Mouse (Mus musculus) heart, embryonic 14.5 days (tissue): ENCODE measurements around the gene BC107364. TPM values are rescaled to one million over a fixed set of nuclear protein-coding genes. Genes with fewer than 3 reads are reported as not detected.
A peak's percentile ranks its signal among the peaks of the same experiment; 100 is the strongest.
"Not testable (repeated sequence)": the region's sequence is repeated elsewhere in the genome, so short reads cannot be mapped to it uniquely, and the experiment has no call there.

ENCODE experiments used
- ATAC-seq: fragments of 200-750 bp; cut with Nextera tagmentation; 2 replicates; pipeline ENCODE4 v1.8.0; 2017; ENCODE audit warnings: low read depth, moderate TSS enrichment; ENCODE audit not compliant: insufficient number of reproducible peaks, insufficient read depth, low FRiP score
- H3K27ac ChIP-seq, 2 experiments: fragments of 200-500 bp in 1 of 2; fragments of 300-500 bp in 1 of 2; sonication (generic) in 1 of 2; replicated peaks in 1 of 2; 2 replicates each; pipeline ENCODE4 v1.5.1; 2012 to 2014; ENCODE audit warnings: low read depth in 2 of 2, low read length in 2 of 2, control low read depth in 1 of 2, mild to moderate bottlenecking in 1 of 2, mixed read lengths in 1 of 2; ENCODE audit not compliant: control insufficient read depth in 1 of 2, insufficient read depth in 1 of 2
- H3K27me3 ChIP-seq: fragments of 300-500 bp; sonication (generic); 2 replicates; pipeline ENCODE4 v1.6.1; 2014; ENCODE audit warnings: mild to moderate bottlenecking, low read length, control low read depth; ENCODE audit not compliant: control insufficient read depth, insufficient read depth
- H3K36me3 ChIP-seq: fragments of 300-500 bp; sonication (generic); 2 replicates; pipeline ENCODE4 v1.6.1; 2014; ENCODE audit warnings: mild to moderate bottlenecking, control low read depth, low read length, mixed read lengths; ENCODE audit not compliant: control insufficient read depth, insufficient read depth
- H3K4me1 ChIP-seq, 2 experiments: fragments of 200-500 bp in 1 of 2; fragments of 300-500 bp in 1 of 2; sonication (generic) in 1 of 2; 2 replicates each; pipeline ENCODE4 v1.6.1; 2012 to 2014; ENCODE audit warnings: low read length in 2 of 2, control low read depth in 1 of 2, mixed read lengths in 1 of 2; ENCODE audit not compliant: control insufficient read depth in 2 of 2, insufficient read depth in 2 of 2
- H3K4me2 ChIP-seq: fragments of 300-500 bp; sonication (generic); 2 replicates; pipeline ENCODE4 v1.6.1; 2014; ENCODE audit warnings: mild to moderate bottlenecking, low read length
- H3K4me3 ChIP-seq, 2 experiments: fragments of 200-500 bp in 1 of 2; fragments of 300-500 bp in 1 of 2; sonication (generic) in 1 of 2; 2 replicates each; pipeline ENCODE4 v1.5.1; 2012 to 2014; ENCODE audit warnings: low read length in 2 of 2, mild to moderate bottlenecking in 2 of 2, control low read depth in 1 of 2, low read depth in 1 of 2, moderate library complexity in 1 of 2; ENCODE audit not compliant: control insufficient read depth in 1 of 2, insufficient read depth in 1 of 2
- H3K9ac ChIP-seq: fragments of 300-500 bp; sonication (generic); 2 replicates; pipeline ENCODE4 v1.6.1; 2014; ENCODE audit warnings: mild to moderate bottlenecking, low read length
- H3K9me3 ChIP-seq: fragments of 300-500 bp; sonication (generic); 2 replicates; pipeline ENCODE4 v1.6.1; 2016; ENCODE audit warnings: low read length, control low read depth; ENCODE audit not compliant: control insufficient read depth
- WGBS: fragments of 180-500 bp; shearing (Covaris S2); extraction: QIAGEN DNeasy Blood & Tissue Kit; methylation state at CpG from one replicate; pipeline ENCODE4 v1.1.7; 2014; 5-methylcytosine and 5-hydroxymethylcytosine counted together
- polyA plus RNA-seq: library from polyadenylated mRNA; unstranded; fragments of >200 nt; fragmentation: Nextera tagmentation; extraction: Ambion mirVana; gene quantifications from 2 replicates; pipeline ENCODE4 v1.2.1, GENCODE M21; 2014

The BC107364 gene
- polyA plus RNA-seq, 1 experiment from 2014 or later, result 1.0 TPM

GRCm38 (mm10) chr3:96427761-96428462, 24.2 kb downstream of the BC107364 start:
- no peak overlapping the region for H3K9ac ChIP-seq
- H3K36me3 ChIP-seq, result no peaks in the 10 kb centered on the region
- H3K4me3 ChIP-seq, result peak overlapping the region; percentile 12 to 21; a peak in 3 of 4 replicates
- ATAC-seq, result no peak
- H3K9me3 ChIP-seq, result no peaks in the 10 kb centered on the region
- H3K4me2 ChIP-seq, result peak overlapping the region; percentile 48
- WGBS, result 5% methylated on average over 16 of the region's 16 CpGs
- H3K27me3 ChIP-seq, result peaks cover 16% of the 10 kb centered on the region
- peaks cover 0 to 3% of the 10 kb centered on the region in 2 experiments; a peak in 1 of 4 replicates for H3K4me1 ChIP-seq
- H3K27ac ChIP-seq, result no peak overlapping the region

- peaks cover 0 to 3% of the 10 kb centered on the region in 2 experiments; a peak in 1 of 4 replicates for H3K4me1 ChIP-seq
- no peak overlapping the region for H3K27ac ChIP-seq
- H3K4me2 ChIP-seq, result peak overlapping the region; percentile 48
- no peaks in the 10 kb centered on the region for H3K9me3 ChIP-seq
- 6% methylated on average over 4 of the region's 4 CpGs for WGBS
- ATAC-seq, result no peak
- peak overlapping the region; percentile 12 to 21; a peak in 3 of 4 replicates for H3K4me3 ChIP-seq
- peaks cover 20% of the 10 kb centered on the region for H3K27me3 ChIP-seq
- no peak overlapping the region for H3K9ac ChIP-seq
- no peaks in the 10 kb centered on the region for H3K36me3 ChIP-seq
Measured at GRCm38 (mm10) chr3:96427311-96427710, 24.8 kb downstream of the BC107364 start.

- ATAC-seq, result no peak
- Histone ChIP-seq H3K27ac (no peak overlapping the region), H3K4me2 (no peak overlapping the region), H3K4me1 (peaks cover 0 to 3% of the 10 kb centered on the region in 2 experiments; a peak in 1 of 4 replicates), H3K9me3 (no peaks in the 10 kb centered on the region), H3K36me3 (no peaks in the 10 kb centered on the region), H3K27me3 (peaks cover 24% of the 10 kb centered on the region), H3K4me3 (no peak overlapping the region), H3K9ac (no peak overlapping the region)
- WGBS, result 79% methylated on average over 4 of the region's 4 CpGs
Measured at GRCm38 (mm10) chr3:96426268-96426667, 25.8 kb downstream of the BC107364 start.

GRCm38 (mm10) chr3:96424447-96424846, 27.7 kb downstream of the BC107364 start:
- 23% methylated on average over 4 of the region's 4 CpGs for WGBS
- not testable (repeated sequence) for H3K4me3 ChIP-seq, H3K9ac ChIP-seq, H3K27ac ChIP-seq, H3K4me2 ChIP-seq, ATAC-seq, H3K4me1 ChIP-seq, H3K36me3 ChIP-seq, H3K9me3 ChIP-seq
- peaks cover 24% of the 10 kb centered on the region for H3K27me3 ChIP-seq

GRCm38 (mm10) chr3:96423889-96424288, 28.2 kb downstream of the BC107364 start:
- Histone ChIP-seq H3K36me3 (no peaks in the 10 kb centered on the region), H3K4me2 (no peak overlapping the region), H3K27ac (no peak overlapping the region), H3K9ac (no peak overlapping the region), H3K9me3 (no peaks in the 10 kb centered on the region), H3K27me3 (peaks cover 24% of the 10 kb centered on the region), H3K4me1 (peaks cover 0 to 3% of the 10 kb centered on the region in 2 experiments; a peak in 1 of 4 replicates), H3K4me3 (no peak overlapping the region)
- ATAC-seq, result no peak
- WGBS, result 19% methylated on average over 9 of the region's 9 CpGs

GRCm38 (mm10) chr3:96420796-96421195, 31.3 kb downstream of the BC107364 start:
- H3K36me3 ChIP-seq, result no peaks in the 10 kb centered on the region
- no peak overlapping the region for H3K4me2 ChIP-seq
- no peak for ATAC-seq
- 50% methylated on average over 3 of the region's 3 CpGs for WGBS
- H3K27me3 ChIP-seq, result peaks cover 18% of the 10 kb centered on the region
- no peak overlapping the region for H3K27ac ChIP-seq
- no peak overlapping the region for H3K4me3 ChIP-seq
- no peaks in the 10 kb centered on the region for H3K4me1 ChIP-seq
- H3K9me3 ChIP-seq, result no peaks in the 10 kb centered on the region
- no peak overlapping the region for H3K9ac ChIP-seq

- not testable (repeated sequence) for H3K9ac ChIP-seq, H3K27ac ChIP-seq, H3K9me3 ChIP-seq, H3K4me3 ChIP-seq, H3K4me1 ChIP-seq, H3K4me2 ChIP-seq, H3K36me3 ChIP-seq, ATAC-seq
- 63% methylated on average over 5 of the region's 5 CpGs for WGBS
- peaks cover 18% of the 10 kb centered on the region for H3K27me3 ChIP-seq
Measured at GRCm38 (mm10) chr3:96418902-96419301, 33.2 kb downstream of the BC107364 start.
